Mouse (Mus musculus) megakaryocyte-erythroid progenitor cell, adult 5-6 weeks (primary cell): ENCODE data around the gene Sp2. TPM values are rescaled to one million over a fixed set of nuclear protein-coding genes. Genes with fewer than 3 reads are reported as not detected.

ENCODE experiments used
- ATAC-seq: replicated peaks from 2 replicates; pipeline ENCODE4 v1.8.0; 2016; ENCODE audit warnings: mild to moderate bottlenecking, inconsistent platforms; ENCODE audit not compliant: severe bottlenecking, poor library complexity, low FRiP score, low TSS enrichment
- total RNA-seq, 2 experiments: library from RNA; stranded (forward) in 1 of 2; stranded (reverse) in 1 of 2; fragments of 200-1000, 215-1000 nt in 1 of 2; fragments of >200 nt in 1 of 2; fragmentation: Nextera tagmentation in 1 of 2; gene quantifications; 2 replicates each; pipeline ENCODE4 v1.2.3; 2014 to 2017

The Sp2 gene
- total RNA-seq, 2 experiments from 2014 or later, result 4.8 to 16.1 TPM

DNA sequence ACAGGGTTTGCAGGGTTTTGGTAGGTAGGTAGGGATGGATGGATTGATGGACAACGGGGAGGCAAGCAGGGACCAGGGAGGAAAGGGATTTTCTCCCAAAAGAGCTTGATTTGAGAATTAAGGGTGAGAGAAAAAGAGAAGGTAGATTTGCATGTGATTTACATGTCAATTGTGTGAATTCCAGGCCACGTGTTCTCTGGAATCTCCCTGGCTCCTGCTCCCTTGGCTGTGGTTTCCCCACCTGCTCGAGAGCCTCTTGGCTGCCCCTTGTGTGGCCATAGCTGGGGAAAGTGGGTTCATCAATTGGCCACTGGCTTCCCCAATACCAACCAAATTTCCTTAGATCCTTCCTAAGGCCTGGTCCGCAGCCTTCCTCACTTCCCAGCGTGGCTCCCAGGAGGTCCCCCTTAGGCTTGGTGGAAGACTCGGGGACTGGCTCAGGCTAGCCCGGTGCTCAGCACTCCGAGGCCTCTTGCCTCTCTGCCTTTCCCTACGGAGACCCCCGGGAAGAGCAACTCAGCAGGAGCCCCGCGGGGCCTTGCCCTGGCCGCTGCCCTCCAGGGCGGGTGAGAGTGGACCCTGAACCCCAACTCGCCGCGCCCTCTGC, 14.1 kb upstream of the Sp2 start:
- ATAC-seq, result no peak

GRCm38 (mm10) chr11:96995836-96996772, 13.3 kb upstream of the Sp2 start:
- no peak for ATAC-seq

DNA sequence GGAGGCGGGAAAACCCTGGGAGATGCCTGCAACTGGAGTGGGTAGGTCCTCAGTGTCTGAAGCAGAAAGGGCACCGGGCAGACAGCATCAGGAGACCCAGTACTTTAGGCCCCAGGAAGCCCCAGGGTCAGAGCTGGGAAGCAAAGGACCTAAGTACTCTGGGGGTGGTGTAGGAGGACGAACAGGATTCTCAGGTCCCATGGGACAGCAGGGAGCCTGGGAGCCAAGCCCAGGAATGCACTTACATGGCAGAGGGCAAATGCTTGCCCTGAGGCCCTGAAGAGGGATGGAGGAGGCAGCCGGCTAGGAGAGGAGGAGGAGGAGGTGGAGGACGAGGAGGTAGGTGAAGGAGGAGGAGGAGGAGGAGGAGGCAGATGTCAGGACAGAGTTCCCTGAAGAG, 12.3 kb upstream of the Sp2 start:
- no peak for ATAC-seq

DNA sequence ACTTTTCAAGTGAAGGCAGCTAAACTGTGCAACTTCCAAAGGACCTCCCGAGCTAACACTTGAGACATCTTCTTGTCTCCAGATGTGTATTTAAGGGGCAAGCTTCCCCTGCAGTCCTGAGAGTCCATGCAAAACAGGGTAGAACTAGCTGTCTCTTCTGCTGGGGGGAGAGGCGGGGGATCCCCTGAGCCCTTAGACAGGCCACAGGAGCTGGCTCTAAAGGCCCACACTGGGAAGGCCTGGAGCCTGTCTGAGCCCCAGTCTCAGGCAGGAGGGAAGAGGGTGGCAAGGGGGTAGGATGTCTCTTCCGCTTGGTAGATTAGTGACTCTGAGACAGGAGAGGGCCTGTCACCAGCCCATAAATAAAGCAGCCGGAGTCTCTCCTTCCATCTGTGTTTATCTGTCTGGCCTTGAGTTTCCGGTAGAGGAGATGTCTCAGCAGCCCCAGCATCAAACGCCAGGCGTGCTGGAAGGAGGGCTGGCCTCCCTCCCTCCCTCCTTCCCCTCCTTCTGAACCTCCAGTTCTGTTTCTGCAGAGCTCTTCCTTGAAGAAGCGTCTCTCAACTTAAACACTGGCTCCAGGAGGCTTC, 10.1 kb upstream of the Sp2 start:
- ATAC-seq, result peak; percentile 66

GRCm38 (mm10) chr11:96991501-96991900, 8.7 kb upstream of the Sp2 start:
- ATAC-seq, result no peak

DNA sequence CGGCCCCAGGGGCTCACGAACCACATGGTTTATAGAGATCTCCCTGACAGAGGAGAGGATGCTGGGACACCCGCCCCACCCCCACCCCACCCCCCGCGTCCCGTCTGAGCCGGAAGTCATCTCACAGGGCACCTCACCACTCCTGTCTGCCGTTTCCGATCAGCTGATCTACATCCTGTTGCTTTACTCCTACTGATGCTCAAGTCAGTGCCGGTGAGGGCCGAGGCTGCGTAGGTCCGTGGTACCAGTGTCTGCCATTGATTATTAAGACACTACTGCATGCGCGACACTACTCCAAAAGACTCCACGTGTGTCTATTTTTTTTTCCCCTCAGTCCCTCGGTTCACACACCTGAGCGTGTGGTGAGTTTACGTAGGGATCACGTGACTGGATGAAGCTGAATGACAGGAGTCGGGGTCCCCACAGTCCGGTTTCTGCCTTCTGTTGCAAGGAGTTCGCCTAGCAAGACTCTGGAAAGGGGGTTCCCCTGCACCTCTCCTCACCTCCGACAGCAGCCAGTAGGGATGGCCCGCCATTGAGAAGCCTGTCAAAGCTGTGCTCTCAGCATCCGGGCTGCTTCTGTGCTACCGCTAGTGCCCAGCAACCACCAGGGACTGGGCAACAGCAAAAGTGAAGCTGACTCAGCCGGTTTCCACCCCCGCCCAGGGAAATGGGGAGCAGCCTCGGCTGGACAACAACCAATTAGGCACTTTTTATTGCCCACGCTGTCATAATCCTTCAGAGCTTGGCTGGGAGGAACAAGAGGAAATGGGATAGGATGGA, 5.3 kb upstream of the Sp2 start:
- ATAC-seq, result 0 out of 2 replicates have a peak, but pooled peaks have one; percentile 20

- ATAC-seq, result no peak
Measured at GRCm38 (mm10) chr11:96986463-96986862, 3.7 kb upstream of the Sp2 start.

DNA sequence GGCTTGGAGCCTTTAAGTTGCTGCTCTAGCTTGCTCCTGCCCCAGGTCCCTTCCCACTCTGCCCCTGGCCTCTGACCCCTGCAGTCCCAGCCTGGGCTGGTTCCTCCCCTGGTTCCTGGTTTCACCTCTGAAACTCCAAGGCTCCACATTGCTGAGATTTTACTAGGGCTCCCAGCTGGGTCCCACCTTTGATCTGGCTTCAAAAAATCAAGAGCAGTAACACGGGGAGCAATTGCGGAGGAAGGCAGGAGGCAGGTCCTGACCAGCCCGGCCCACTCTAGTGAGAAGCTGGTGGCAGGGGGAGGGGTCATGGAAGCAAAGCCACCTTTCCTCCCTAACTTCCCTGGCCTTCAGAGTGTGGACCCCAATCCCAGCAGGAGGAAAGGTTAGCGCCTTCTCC, 2.1 kb upstream of the Sp2 start:
- ATAC-seq, result no peak

DNA sequence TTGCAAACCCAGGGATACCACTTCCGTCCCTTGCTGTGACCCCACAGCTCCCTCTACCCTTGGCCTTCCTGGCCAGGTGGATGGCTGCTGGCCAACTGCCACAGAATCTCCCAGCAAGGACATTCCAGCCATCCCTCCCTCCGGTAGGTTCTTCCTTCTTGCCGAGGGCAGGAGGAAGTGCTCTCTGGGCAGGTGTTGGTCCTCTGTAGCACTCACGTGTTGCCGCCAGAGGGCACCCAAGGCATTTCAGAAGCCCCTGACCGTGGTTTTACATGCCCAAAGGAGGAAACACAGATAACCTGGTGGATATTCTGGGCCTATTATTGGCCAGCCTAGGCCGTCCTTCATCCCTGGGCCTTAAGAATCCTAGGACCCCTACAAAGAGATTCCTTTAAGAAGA, 404 bp downstream of the Sp2 start:
- 0 out of 2 replicates have a peak, but pooled peaks have one; percentile 22 for ATAC-seq

DNA sequence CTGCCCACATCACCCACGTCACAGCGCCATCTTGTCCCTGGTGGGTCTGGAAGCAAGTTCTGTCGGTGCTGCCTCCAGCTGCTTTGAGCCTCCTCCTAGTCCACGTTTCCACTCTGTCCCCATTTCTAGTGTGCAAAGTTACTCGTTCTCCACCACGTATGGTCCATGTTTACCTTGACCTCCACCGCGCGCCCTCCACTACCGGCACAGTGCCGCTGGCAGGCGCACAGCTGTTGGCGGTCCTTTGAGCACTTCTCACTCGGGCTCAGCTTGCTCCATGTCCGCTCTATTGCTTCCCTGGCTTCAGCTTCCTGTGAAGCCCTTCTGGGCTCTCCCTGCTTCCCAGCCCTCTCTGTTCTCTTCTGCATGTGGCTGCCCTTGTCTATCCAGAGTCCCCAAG, 1.3 kb downstream of the Sp2 start:
- ATAC-seq, result no peak

DNA sequence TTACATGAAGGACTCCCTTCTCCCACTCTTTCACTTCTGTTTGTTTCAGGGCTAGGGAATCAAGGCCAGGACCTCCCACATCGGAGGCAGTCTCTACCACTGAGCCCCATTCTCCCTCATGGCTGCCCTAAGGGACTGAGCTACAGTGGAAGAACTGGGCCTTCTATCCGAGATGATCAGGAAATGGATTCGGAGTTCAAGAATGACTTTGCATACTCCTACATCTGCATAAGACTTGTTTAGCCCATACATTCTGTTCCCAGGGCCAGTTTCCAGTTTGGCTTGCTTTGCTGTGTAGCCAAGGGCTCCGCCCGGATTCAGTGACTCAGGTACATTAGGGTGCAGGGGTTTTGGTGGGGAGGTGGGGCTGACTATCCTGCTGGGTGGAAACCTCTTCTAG, 2.7 kb downstream of the Sp2 start:
- ATAC-seq, result no peak

- no peak for ATAC-seq
Measured at GRCm38 (mm10) chr11:96979329-96979728, 3.4 kb downstream of the Sp2 start.

- no peak for ATAC-seq
Measured at GRCm38 (mm10) chr11:96978401-96979246, 4.1 kb downstream of the Sp2 start.

GRCm38 (mm10) chr11:96977606-96978400, 5.0 kb downstream of the Sp2 start:
- peak; percentile 96 for ATAC-seq

DNA sequence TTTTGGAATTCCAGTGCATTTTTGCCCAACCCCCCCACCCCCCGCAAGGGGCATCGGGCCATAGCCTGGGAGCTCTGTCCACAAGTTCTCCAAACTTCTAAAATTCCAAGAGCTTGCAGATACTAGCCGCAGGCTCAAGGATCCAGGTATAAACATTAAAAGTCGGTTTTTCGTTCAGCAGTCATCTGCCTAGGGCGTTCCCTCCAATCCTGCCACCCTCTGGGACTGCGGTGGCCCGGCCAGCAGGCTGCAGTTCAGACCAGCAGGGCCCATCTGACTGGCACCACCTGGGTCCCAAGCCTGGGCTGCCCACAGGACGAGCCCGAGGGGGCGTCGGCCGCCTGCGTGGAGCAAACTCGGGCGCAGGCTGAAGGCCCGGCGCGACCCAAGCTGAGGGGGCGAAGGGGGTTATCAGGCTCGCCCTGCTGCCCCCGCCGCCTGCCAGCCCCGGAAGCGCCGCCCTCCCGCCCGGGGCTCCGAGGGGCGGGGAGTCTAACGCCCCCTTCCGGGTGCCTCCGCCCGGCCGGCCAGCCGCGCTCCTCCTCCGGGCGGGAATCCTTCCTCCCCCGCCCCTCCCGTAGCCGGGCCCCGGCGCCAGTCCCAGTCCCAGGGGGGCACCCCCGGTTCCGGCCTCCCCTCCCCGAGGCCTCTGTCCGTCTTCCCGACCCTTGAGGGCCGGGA, 5.7 kb downstream of the Sp2 start:
- ATAC-seq, result peak; percentile 20

DNA sequence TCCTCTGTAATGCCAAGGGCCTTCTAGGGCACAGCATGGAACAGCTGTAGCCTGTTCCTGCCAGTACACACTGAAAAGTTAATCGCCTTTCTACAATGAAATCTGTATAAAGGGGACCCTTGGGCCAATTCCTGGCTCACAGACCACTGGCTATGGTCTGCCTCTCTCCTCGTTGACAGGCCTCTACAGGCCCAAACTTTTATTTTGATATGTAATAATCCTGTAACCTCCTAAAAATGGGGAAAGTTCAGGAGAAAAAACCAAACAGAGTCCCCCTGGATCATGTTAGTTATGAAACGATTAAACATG, 6.4 kb downstream of the Sp2 start:
- no peak for ATAC-seq

GRCm38 (mm10) chr11:96975511-96976378, 7.0 kb downstream of the Sp2 start:
- no peak for ATAC-seq
